Mouse (Mus musculus) neural tube, embryonic 12.5 days (tissue): Measurements from ENCODE around the gene 4930455H04Rik. TPM values are rescaled to one million over a fixed set of nuclear protein-coding genes. Genes with fewer than 3 reads are reported as not detected.

Source experiments
- ATAC-seq: fragments of 200-750 bp; cut with Nextera tagmentation; 2 replicates; pipeline ENCODE4 v1.8.0; 2017; ENCODE audit warnings: low read depth, mild to moderate bottlenecking, moderate TSS enrichment, moderate library complexity; ENCODE audit not compliant: low FRiP score
- H3K27ac ChIP-seq: fragments of 300-500 bp; sonication (generic); 2 replicates; pipeline ENCODE4 v1.5.1; 2016
- H3K27me3 ChIP-seq: fragments of 300-500 bp; sonication (generic); replicated peaks from 2 replicates; pipeline ENCODE4 v1.6.1; 2016; ENCODE audit warnings: mild to moderate bottlenecking
- H3K36me3 ChIP-seq: fragments of 300-500 bp; sonication (generic); 2 replicates; pipeline ENCODE4 v1.6.1; 2016; ENCODE audit warnings: mild to moderate bottlenecking
- H3K4me1 ChIP-seq: fragments of 300-500 bp; sonication (generic); 2 replicates; pipeline ENCODE4 v1.6.1; 2016
- H3K4me2 ChIP-seq: fragments of 300-500 bp; sonication (generic); replicated peaks from 2 replicates; pipeline ENCODE4 v1.6.1; 2016; ENCODE audit warnings: mild to moderate bottlenecking
- H3K4me3 ChIP-seq: fragments of 300-500 bp; sonication (generic); 2 replicates; pipeline ENCODE4 v1.5.1; 2016
- H3K9ac ChIP-seq: fragments of 300-500 bp; sonication (generic); 2 replicates; pipeline ENCODE4 v1.6.1; 2016; ENCODE audit warnings: mild to moderate bottlenecking
- H3K9me3 ChIP-seq: fragments of 300-500 bp; sonication (generic); 2 replicates; pipeline ENCODE4 v1.6.1; 2016; ENCODE audit warnings: mild to moderate bottlenecking
- WGBS: fragments of 180-500 bp; shearing (Covaris S2); methylation state at CpG from one replicate; pipeline ENCODE4 v1.1.7; 2016; 5-methylcytosine and 5-hydroxymethylcytosine counted together
- polyA plus RNA-seq: library from polyadenylated mRNA; unstranded; fragments of >200 nt; fragmentation: Nextera tagmentation; extraction: Ambion mirVana; gene quantifications from 2 replicates; pipeline ENCODE4 v1.2.1, GENCODE M21; 2016

4930455H04Rik gene
- polyA plus RNA-seq, 1 experiment from 2014 or later = not detected

GRCm38 (mm10) chr3:117007340-117007739, 39.3 kb downstream of the 4930455H04Rik start:
- Histone ChIP-seq H3K36me3 (no peaks in the 10 kb centered on the region), H3K27me3 (no peaks in the 10 kb centered on the region), H3K4me1 (no peaks in the 10 kb centered on the region), H3K4me2 (no peak overlapping the region), H3K9ac (no peak overlapping the region), H3K4me3 (no peak overlapping the region), H3K9me3 (no peaks in the 10 kb centered on the region), H3K27ac (no peak overlapping the region)
- WGBS = 87% methylated on average over 6 of the region's 6 CpGs
- no peak for ATAC-seq

- Histone ChIP-seq H3K9ac (no peak overlapping the region), H3K4me1 (no peaks in the 10 kb centered on the region), H3K27me3 (no peaks in the 10 kb centered on the region), H3K36me3 (no peaks in the 10 kb centered on the region), H3K27ac (no peak overlapping the region), H3K9me3 (no peaks in the 10 kb centered on the region), H3K4me3 (no peak overlapping the region), H3K4me2 (no peak overlapping the region)
- 79% methylated on average over 6 of the region's 6 CpGs for WGBS
- no peak for ATAC-seq
These were observed 42.1 kb downstream of the 4930455H04Rik start for GRCm38 (mm10) chr3:117010182-117010581.

GRCm38 (mm10) chr3:117020319-117020718, 52.3 kb downstream of the 4930455H04Rik start:
- H3K4me2 ChIP-seq = no peak overlapping the region
- no peaks in the 10 kb centered on the region for H3K27me3 ChIP-seq
- WGBS = 96% methylated on average over 3 of the region's 3 CpGs
- H3K27ac ChIP-seq = no peak overlapping the region
- H3K4me1 ChIP-seq = no peaks in the 10 kb centered on the region
- H3K4me3 ChIP-seq = no peak overlapping the region
- no peak overlapping the region for H3K9ac ChIP-seq
- no peak for ATAC-seq
- H3K36me3 ChIP-seq = no peaks in the 10 kb centered on the region
- H3K9me3 ChIP-seq = no peaks in the 10 kb centered on the region

GRCm38 (mm10) chr3:117021907-117022306, 53.8 kb downstream of the 4930455H04Rik start:
- 57% methylated on average over 7 of the region's 7 CpGs for WGBS
- no peak overlapping the region for H3K4me2 ChIP-seq

GRCm38 (mm10) chr3:117024111-117024510, 56.0 kb downstream of the 4930455H04Rik start:
- WGBS = 78% methylated on average over 1 of the region's 1 CpGs
- ATAC-seq = no peak
- H3K36me3 ChIP-seq = no peaks in the 10 kb centered on the region
- H3K27me3 ChIP-seq = no peaks in the 10 kb centered on the region
- no peak overlapping the region for H3K9ac ChIP-seq
- H3K9me3 ChIP-seq = no peaks in the 10 kb centered on the region
- no peak overlapping the region for H3K4me3 ChIP-seq
- H3K27ac ChIP-seq = no peak overlapping the region
- H3K4me2 ChIP-seq = no peak overlapping the region
- no peaks in the 10 kb centered on the region for H3K4me1 ChIP-seq

More at GRCm38 (mm10) chr3:117021907-117022306, 53.8 kb downstream of the 4930455H04Rik start:
- H3K36me3 ChIP-seq = no peaks in the 10 kb centered on the region
- H3K9ac ChIP-seq = no peak overlapping the region
- H3K4me3 ChIP-seq = no peak overlapping the region
- no peaks in the 10 kb centered on the region for H3K4me1 ChIP-seq
- no peaks in the 10 kb centered on the region for H3K27me3 ChIP-seq
- H3K9me3 ChIP-seq = no peaks in the 10 kb centered on the region
- no peak for ATAC-seq
- no peak overlapping the region for H3K27ac ChIP-seq

GRCm38 (mm10) chr3:117024557-117024956, 56.5 kb downstream of the 4930455H04Rik start:
- Histone ChIP-seq H3K36me3 (no peaks in the 10 kb centered on the region), H3K4me1 (no peaks in the 10 kb centered on the region), H3K4me2 (no peak overlapping the region), H3K9me3 (no peaks in the 10 kb centered on the region), H3K4me3 (no peak overlapping the region), H3K9ac (no peak overlapping the region), H3K27ac (no peak overlapping the region), H3K27me3 (no peaks in the 10 kb centered on the region)
- ATAC-seq = no peak
- 84% methylated on average over 5 of the region's 5 CpGs for WGBS

- no peak overlapping the region for H3K4me3 ChIP-seq
- H3K27me3 ChIP-seq = no peaks in the 10 kb centered on the region
- H3K9me3 ChIP-seq = no peaks in the 10 kb centered on the region
- H3K9ac ChIP-seq = no peak overlapping the region
- WGBS = 81% methylated on average over 3 of the region's 3 CpGs
- no peak overlapping the region for H3K4me2 ChIP-seq
- H3K4me1 ChIP-seq = no peaks in the 10 kb centered on the region
- H3K36me3 ChIP-seq = no peaks in the 10 kb centered on the region
- no peak for ATAC-seq
- no peak overlapping the region for H3K27ac ChIP-seq
These were observed 57.4 kb downstream of the 4930455H04Rik start for GRCm38 (mm10) chr3:117025421-117025820.

Other genes with a start within 250 kb of the 4930455H04Rik start
- 17.7 and 19.0 TPM in 2 replicates for gene Agl, start 160.1 kb upstream of the 4930455H04Rik start, polyA plus RNA-seq
- gene Frrs1, start 108.8 kb upstream of the 4930455H04Rik start, polyA plus RNA-seq = 3.7 and 4.0 TPM in 2 replicates
- gene Palmd, start 720 bp downstream of the 4930455H04Rik start, polyA plus RNA-seq = 7.1 and 9.0 TPM in 2 replicates